Mouse (Mus musculus) forebrain, embryonic 14.5 days (tissue): ENCODE results near the gene Pknox2. TPM values are rescaled to one million over a fixed set of nuclear protein-coding genes. Genes with fewer than 3 reads are reported as not detected.
A peak's percentile ranks its signal among the peaks of the same experiment; 100 is the strongest.

Experiments used
- ATAC-seq: fragments of 200-750 bp; cut with Nextera tagmentation; 2 replicates; pipeline ENCODE4 v1.8.0; 2017; ENCODE audit warnings: mild to moderate bottlenecking, moderate library complexity
- DNase-seq: peaks from one replicate; pipeline ENCODE4 v3.0.0-alpha.2; 2015; ENCODE audit warnings: low spot score
- H3K27ac ChIP-seq: fragments of 300-500 bp; sonication (generic); 2 replicates; pipeline ENCODE4 v1.5.1; 2014; ENCODE audit warnings: low read depth, mild to moderate bottlenecking, control low read depth, low read length, moderate library complexity
- H3K27me3 ChIP-seq: fragments of 300-500 bp; sonication (generic); replicated peaks from 2 replicates; pipeline ENCODE4 v1.6.1; 2014; ENCODE audit warnings: low read length, control low read depth, mixed read lengths; ENCODE audit not compliant: control insufficient read depth, insufficient read depth
- H3K36me3 ChIP-seq: fragments of 300-500 bp; sonication (generic); 2 replicates; pipeline ENCODE4 v1.6.1; 2014; ENCODE audit warnings: low read length, control low read depth; ENCODE audit not compliant: control insufficient read depth, insufficient read depth
- H3K4me1 ChIP-seq: fragments of 300-500 bp; sonication (generic); 2 replicates; pipeline ENCODE4 v1.6.1; 2014; ENCODE audit warnings: antibody characterized with exemption, low read length, control low read depth; ENCODE audit not compliant: control insufficient read depth, insufficient read depth
- H3K4me2 ChIP-seq: fragments of 300-500 bp; sonication (generic); 2 replicates; pipeline ENCODE4 v1.6.1; 2014; ENCODE audit warnings: mild to moderate bottlenecking, control low read depth, low read length
- H3K4me3 ChIP-seq: fragments of 300-500 bp; sonication (generic); 2 replicates; pipeline ENCODE4 v1.5.1; 2014; ENCODE audit warnings: low read depth, low read length, control low read depth
- H3K9ac ChIP-seq: fragments of 300-500 bp; sonication (generic); 2 replicates; pipeline ENCODE4 v1.6.1; 2014; ENCODE audit warnings: mild to moderate bottlenecking, low read length, control low read depth, moderate library complexity
- H3K9me3 ChIP-seq: fragments of 300-500 bp; sonication (generic); replicated peaks from 2 replicates; pipeline ENCODE4 v1.6.1; 2016; ENCODE audit warnings: low read length, control low read depth, mixed read lengths; ENCODE audit not compliant: control insufficient read depth
- WGBS: fragments of 180-500 bp; shearing (Covaris S2); extraction: QIAGEN DNeasy Blood & Tissue Kit; methylation state at CpG from one replicate; pipeline ENCODE4 v1.1.7; 2014; 5-methylcytosine and 5-hydroxymethylcytosine counted together
- polyA plus RNA-seq: library from polyadenylated mRNA; unstranded; fragments of >200 nt; fragmentation: Nextera tagmentation; extraction: Ambion mirVana; gene quantifications from 2 replicates; pipeline ENCODE4 v1.2.1, GENCODE M21; 2014

Gene Pknox2
- polyA plus RNA-seq, 1 experiment from 2014 or later: 12.1 TPM

- H3K4me3 ChIP-seq: no peak overlapping the region
- 83% methylated on average over 4 of the region's 4 CpGs for WGBS
- H3K27ac ChIP-seq: no peak overlapping the region
- H3K36me3 ChIP-seq: peaks cover 3% of the 10 kb centered on the region; the same call in 1 of the 2 replicates
- no peak for DNase-seq
- no peaks in the 10 kb centered on the region for H3K9me3 ChIP-seq
- no peak for ATAC-seq
- no peak overlapping the region for H3K4me2 ChIP-seq
- 0 out of 2 replicates have a peak, but pooled peaks cover 5% of the 10 kb centered on the region for H3K4me1 ChIP-seq
- H3K9ac ChIP-seq: no peak overlapping the region
- no peaks in the 10 kb centered on the region for H3K27me3 ChIP-seq
Observed at GRCm38 (mm10) chr9:36931657-36932056, 215.6 kb downstream of the Pknox2 start.

GRCm38 (mm10) chr9:36923753-36924152 lies 223.5 kb downstream of the Pknox2 start:
- Histone ChIP-seq H3K4me3 (no peak overlapping the region), H3K4me2 (no peak overlapping the region), H3K27me3 (no peaks in the 10 kb centered on the region), H3K4me1 (peaks cover 13% of the 10 kb centered on the region), H3K27ac (no peak overlapping the region), H3K9ac (no peak overlapping the region), H3K9me3 (no peaks in the 10 kb centered on the region), H3K36me3 (no peaks in the 10 kb centered on the region)
- ATAC-seq (no peak), DNase-seq (no peak)
- 92% methylated on average over 5 of the region's 5 CpGs for WGBS

GRCm38 (mm10) chr9:36921718-36922415 lies 225.3 kb downstream of the Pknox2 start:
- DNase-seq (peak; percentile 76), ATAC-seq (peak; percentile 71)
- 16% methylated on average over 13 of the region's 13 CpGs for WGBS
- H3K36me3 ChIP-seq: no peaks in the 10 kb centered on the region
- H3K9me3 ChIP-seq: no peaks in the 10 kb centered on the region
- H3K9ac ChIP-seq: no peak overlapping the region
- H3K4me2 ChIP-seq: no peak overlapping the region
- H3K4me3 ChIP-seq: no peak overlapping the region
- peak overlapping the region; percentile 78 for H3K27ac ChIP-seq
- H3K4me1 ChIP-seq: peaks cover 13% of the 10 kb centered on the region
- H3K27me3 ChIP-seq: no peaks in the 10 kb centered on the region

DNA sequence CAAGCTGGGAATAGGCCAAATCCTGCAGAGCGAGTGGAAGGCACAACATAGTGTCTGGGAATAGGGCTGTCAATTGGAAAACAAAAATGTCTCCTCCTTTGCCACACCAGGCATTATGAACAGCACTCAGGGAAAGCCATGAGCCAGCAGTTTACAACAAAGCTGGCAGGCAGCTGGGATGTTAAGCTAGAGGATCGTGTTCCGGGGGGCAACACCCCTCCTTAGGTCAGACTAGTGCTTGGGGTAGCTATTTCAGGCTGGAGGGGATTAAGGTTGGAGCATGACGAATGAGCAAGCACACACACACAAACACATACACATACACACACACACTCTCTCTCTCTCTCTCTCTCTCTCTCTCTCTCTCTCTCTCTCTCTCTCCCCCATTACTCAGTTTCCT lies 227.7 kb downstream of the Pknox2 start:
- Histone ChIP-seq H3K4me3 (no peak overlapping the region), H3K27ac (no peak overlapping the region; the same call in 1 of the 2 replicates), H3K36me3 (0 out of 2 replicates have a peak, but pooled peaks cover 4% of the 10 kb centered on the region), H3K9me3 (no peaks in the 10 kb centered on the region), H3K9ac (no peak overlapping the region), H3K4me1 (peaks cover 13% of the 10 kb centered on the region), H3K4me2 (no peak overlapping the region), H3K27me3 (no peaks in the 10 kb centered on the region)
- ATAC-seq (no peak), DNase-seq (peak; percentile 33)
- WGBS: 32% methylated on average over 4 of the region's 4 CpGs

DNA sequence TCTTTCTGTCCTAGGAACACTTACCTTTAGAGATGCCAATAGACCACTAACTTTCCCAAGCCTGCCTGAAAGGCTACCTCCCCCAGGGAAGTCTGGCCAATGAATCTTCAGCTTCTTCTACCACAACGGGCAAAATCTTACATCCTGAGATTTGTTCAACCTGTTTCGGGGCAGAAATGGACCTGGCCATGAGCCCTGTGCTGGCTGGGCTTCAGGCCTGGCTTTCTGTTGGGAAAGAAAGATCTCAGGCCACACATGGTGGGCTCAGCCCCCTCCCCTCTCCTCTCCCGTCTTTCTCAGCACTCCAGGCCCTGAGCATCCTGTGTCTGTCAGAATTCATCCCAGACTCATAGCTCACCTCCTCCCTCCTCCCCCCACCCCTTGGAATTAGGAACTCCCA lies 228.6 kb downstream of the Pknox2 start:
- H3K4me1 ChIP-seq: peaks cover 13% of the 10 kb centered on the region
- no peak overlapping the region for H3K4me3 ChIP-seq
- 54% methylated on average over 3 of the region's 3 CpGs for WGBS
- H3K4me2 ChIP-seq: no peak overlapping the region
- H3K36me3 ChIP-seq: 0 out of 2 replicates have a peak, but pooled peaks cover 4% of the 10 kb centered on the region
- H3K27me3 ChIP-seq: no peaks in the 10 kb centered on the region
- no peaks in the 10 kb centered on the region for H3K9me3 ChIP-seq
- ATAC-seq (no peak), DNase-seq (no peak)
- no peak overlapping the region for H3K27ac ChIP-seq
- no peak overlapping the region for H3K9ac ChIP-seq

DNA sequence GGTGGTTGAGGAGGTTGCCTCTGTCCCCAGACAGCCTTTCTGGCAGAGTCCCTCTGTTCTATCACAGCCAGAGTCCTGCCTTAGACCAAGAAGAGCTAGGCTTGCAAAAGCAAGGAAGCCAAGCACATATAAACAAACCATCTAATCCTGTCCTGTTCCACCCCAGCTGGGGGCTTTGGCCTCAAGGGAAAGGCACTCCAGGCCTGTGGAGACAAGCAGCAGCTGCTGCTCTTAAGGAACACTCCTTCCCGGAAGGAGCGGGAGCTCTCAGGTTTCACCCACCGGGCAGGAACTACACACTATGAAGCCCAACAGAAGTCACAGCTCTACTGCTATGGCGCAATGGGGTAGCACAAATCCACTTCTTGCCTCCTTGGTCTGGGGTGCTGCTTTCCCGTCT lies 230.3 kb downstream of the Pknox2 start:
- Histone ChIP-seq H3K27ac (no peak overlapping the region), H3K27me3 (no peaks in the 10 kb centered on the region), H3K4me3 (no peak overlapping the region), H3K4me1 (peaks cover 8% of the 10 kb centered on the region; the same call in 1 of the 2 replicates), H3K9ac (no peak overlapping the region), H3K9me3 (no peaks in the 10 kb centered on the region), H3K36me3 (0 out of 2 replicates have a peak, but pooled peaks cover 4% of the 10 kb centered on the region), H3K4me2 (no peak overlapping the region)
- DNase-seq: no peak
- ATAC-seq: no peak
- 61% methylated on average over 5 of the region's 5 CpGs for WGBS

- H3K36me3 ChIP-seq: 0 out of 2 replicates have a peak, but pooled peaks cover 4% of the 10 kb centered on the region
- no peaks in the 10 kb centered on the region for H3K27me3 ChIP-seq
- H3K9me3 ChIP-seq: no peaks in the 10 kb centered on the region
- 3% methylated on average over 6 of the region's 6 CpGs for WGBS
- peaks cover 3% of the 10 kb centered on the region; the same call in 1 of the 2 replicates for H3K4me1 ChIP-seq
- DNase-seq (peak; percentile 83), ATAC-seq (peak; percentile 78)
- H3K4me3 ChIP-seq: no peak overlapping the region
- no peak overlapping the region for H3K9ac ChIP-seq
- H3K4me2 ChIP-seq: no peak overlapping the region
- H3K27ac ChIP-seq: no peak overlapping the region
Observed at GRCm38 (mm10) chr9:36916362-36916761, 230.8 kb downstream of the Pknox2 start.

- DNase-seq (peak; percentile 33), ATAC-seq (no peak)
- Histone ChIP-seq H3K4me2 (no peak overlapping the region), H3K4me3 (no peak overlapping the region), H3K4me1 (no peaks in the 10 kb centered on the region), H3K27ac (no peak overlapping the region), H3K9me3 (no peaks in the 10 kb centered on the region), H3K9ac (no peak overlapping the region), H3K27me3 (no peaks in the 10 kb centered on the region), H3K36me3 (peaks cover 7% of the 10 kb centered on the region; the same call in 1 of the 2 replicates)
- WGBS: 60% methylated on average over 4 of the region's 4 CpGs
Observed at GRCm38 (mm10) chr9:36905452-36905851, 241.8 kb downstream of the Pknox2 start.

- Histone ChIP-seq H3K27ac (no peak overlapping the region), H3K36me3 (peaks cover 4% of the 10 kb centered on the region; the same call in 1 of the 2 replicates), H3K9me3 (no peaks in the 10 kb centered on the region), H3K4me1 (no peaks in the 10 kb centered on the region), H3K9ac (no peak overlapping the region), H3K27me3 (no peaks in the 10 kb centered on the region), H3K4me3 (no peak overlapping the region), H3K4me2 (no peak overlapping the region)
- 89% methylated on average over 4 of the region's 4 CpGs for WGBS
- ATAC-seq (no peak), DNase-seq (no peak)
Observed at GRCm38 (mm10) chr9:36900464-36900863, 246.7 kb downstream of the Pknox2 start.
